In the genomic region with DNA sequence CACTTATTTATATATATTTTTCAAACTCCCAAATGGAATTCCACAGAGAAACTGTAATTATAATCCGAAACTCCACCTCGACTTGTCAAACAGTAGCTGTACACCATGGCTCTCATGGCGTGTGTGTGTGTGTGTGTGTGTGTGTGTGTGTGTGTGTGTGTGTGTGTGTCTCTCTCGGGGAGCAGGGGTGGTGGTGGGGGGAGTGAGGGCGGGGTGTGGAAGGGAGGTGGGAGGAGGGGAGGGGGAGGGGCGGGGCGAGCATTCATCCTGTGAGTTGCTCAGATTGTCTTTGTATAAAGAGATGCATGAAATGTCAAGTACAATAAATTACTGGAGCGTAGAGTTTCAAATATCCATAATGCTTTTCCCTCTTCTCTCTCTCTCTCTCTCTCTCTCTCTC, we compare ENCODE assay signal across 8 mouse cellular contexts.
DNase-seq lines count a peak whose midpoint lies in the region; ATAC-seq and TF ChIP-seq lines count a peak whose summit lies in the region.

No protein-coding gene starts in this region.

- no peak for TF ChIP-seq CTCF in left cerebral cortex, adult 2 months (IDR thresholded peaks at IDR 0.05)

- ATAC-seq in forebrain, embryonic 11.5 days (replicated peaks; ENCODE audit: low FRiP score) = peak; percentile 53; the same call in 1 of the 2 replicates
- 0 out of 2 replicates have a peak, but pooled peaks have one; percentile 49 for ATAC-seq in midbrain, embryonic 12.5 days (ENCODE audit: low FRiP score, low read depth)

- peak overlapping the region; percentile 77; the same call in 1 of the 2 replicates for H3K27ac ChIP-seq in left cerebral cortex, adult 2 months
- no peak overlapping the region for H3K27ac ChIP-seq in forebrain, embryonic 11.5 days (ENCODE audit: low read depth, low read length)
- H3K27ac ChIP-seq in midbrain, embryonic 12.5 days (replicated peaks) = no peak overlapping the region

- intact Hi-C loops in left cerebral cortex, adult 2 months (cut with DNase I) = no loop called here

- WGBS in forebrain, embryonic 11.5 days = 48% methylated on average over 5 of the region's 8 CpGs
- WGBS in midbrain, embryonic 12.5 days = 72% methylated on average over 4 of the region's 8 CpGs

- H3K9ac ChIP-seq in forebrain, embryonic 11.5 days (ENCODE audit: low read length) = no peak overlapping the region
- no peak overlapping the region for H3K9ac ChIP-seq in midbrain, embryonic 12.5 days (replicated peaks)

- peaks cover 10% of the 10 kb centered on the region; the same call in 1 of the 2 replicates for H3K4me1 ChIP-seq in forebrain, embryonic 11.5 days (replicated peaks; ENCODE audit: control insufficient read depth, insufficient read depth, low read length)
- H3K4me1 ChIP-seq in midbrain, embryonic 12.5 days = peaks cover 26% of the 10 kb centered on the region

- H3K27me3 ChIP-seq in forebrain, embryonic 11.5 days (ENCODE audit: control insufficient read depth, insufficient read depth, low read length) = no peaks in the 10 kb centered on the region
- H3K27me3 ChIP-seq in midbrain, embryonic 12.5 days = no peaks in the 10 kb centered on the region

- DNase-seq in cerebellum, postnatal 10 days = peak; percentile 77 to 81
- DNase-seq in cerebellum, adult 8-10 months = no peak
- DNase-seq in left cerebral cortex, adult 2 months (ENCODE audit: extremely low spot score in 1 of 2, low spot score in 2 of 2) = no peak
- DNase-seq in left cerebral cortex, adult 9 months (ENCODE audit: low spot score in 2 of 2) = no peak
- DNase-seq in forebrain, embryonic 11.5 days (ENCODE audit: low spot score) = peak; percentile 76
- no peak for DNase-seq in urinary bladder, postnatal 25 days (ENCODE audit: low spot score)
- no peak for DNase-seq in ovary, adult 18-20 months (ENCODE audit: low spot score)

- H3K9me3 ChIP-seq in forebrain, embryonic 11.5 days (ENCODE audit: control insufficient read depth, low read length) = no peaks in the 10 kb centered on the region
- no peaks in the 10 kb centered on the region for H3K9me3 ChIP-seq in midbrain, embryonic 12.5 days

- no peak overlapping the region for H3K4me2 ChIP-seq in forebrain, embryonic 11.5 days (ENCODE audit: low read depth, low read length, severe bottlenecking)
- H3K4me2 ChIP-seq in midbrain, embryonic 12.5 days (replicated peaks) = no peak overlapping the region

- H3K4me3 ChIP-seq in left cerebral cortex, adult 2 months = no peak overlapping the region; the same call in 1 of the 2 replicates
- H3K4me3 ChIP-seq in forebrain, embryonic 11.5 days (ENCODE audit: low read depth, low read length) = no peak overlapping the region
- H3K4me3 ChIP-seq in midbrain, embryonic 12.5 days = no peak overlapping the region

- H3K36me3 ChIP-seq in forebrain, embryonic 11.5 days (ENCODE audit: control insufficient read depth, insufficient read depth, low read length) = no peaks in the 10 kb centered on the region
- H3K36me3 ChIP-seq in midbrain, embryonic 12.5 days = no peaks in the 10 kb centered on the region

Comparison
In these comparisons a context has a peak if more than half of its experiments do, and no peak if none do; other contexts are left out.
1. DNase-seq: peak in cerebellum, postnatal 10 days (2 of 2) and forebrain, embryonic 11.5 days (single experiment); none in cerebellum, adult 8-10 months (single experiment), left cerebral cortex, adult 2 months (0 of 2), left cerebral cortex, adult 9 months (0 of 2), urinary bladder, postnatal 25 days (single experiment) and ovary, adult 18-20 months (single experiment).